Mouse (Mus musculus) testis, adult 2 months (tissue): Measurements from ENCODE around the gene Gm49601.

Source experiments
- CTCF ChIP-seq: fragments of 200-500 bp; IDR thresholded peaks from 2 replicates; pipeline ENCODE4 v1.5.1; 2012; ENCODE audit warnings: low read depth, mild to moderate bottlenecking, inconsistent platforms, low read length, moderate library complexity; ENCODE audit not compliant: control insufficient read depth, insufficient read depth, insufficient replicate concordance
- POLR2A ChIP-seq: fragments of 200-500 bp; IDR thresholded peaks from 2 replicates; pipeline ENCODE4 v1.6.1; 2012; ENCODE audit warnings: low read depth, mild to moderate bottlenecking, inconsistent platforms, low read length, moderate library complexity; ENCODE audit not compliant: control insufficient read depth

GRCm38 (mm10) chr16:18658597-18658996 is 32.4 kb upstream of the Gm49601 start:
- TF ChIP-seq POLR2A (no peak), CTCF (no peak)
